Mouse (Mus musculus) cerebellum, postnatal 4 days (tissue): ENCODE results near the gene Gid4.
"Not testable (repeated sequence)": the region's sequence is repeated elsewhere in the genome, so short reads cannot be mapped to it uniquely, and the experiment has no call there.

ENCODE experiments used
- DNase-seq, 2 experiments: peaks; one replicate each; pipeline ENCODE4 v3.0.0; 2022; ENCODE audit warnings: low spot score in 2 of 2, mixed read lengths in 1 of 2

Gene Gid4

DNA sequence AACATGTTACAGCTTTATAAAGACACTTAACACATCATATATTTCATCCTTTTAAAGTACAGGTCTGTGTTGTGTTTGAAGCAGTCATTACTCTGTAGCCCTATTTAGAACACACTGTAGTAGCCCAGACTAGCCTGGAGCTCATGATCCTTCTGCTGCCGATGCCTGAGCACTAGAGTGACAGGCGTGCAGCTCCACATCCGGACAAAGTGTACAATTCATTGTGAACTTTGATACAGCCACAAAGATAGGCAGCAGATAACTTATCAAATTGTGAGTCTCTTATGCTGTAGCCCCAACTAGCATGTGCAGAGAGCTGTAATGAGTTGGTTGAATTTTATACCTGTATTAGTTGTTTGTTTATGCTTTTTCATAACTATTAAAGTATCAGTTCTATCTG, 10.7 kb downstream of the Gid4 start:
- no peak for DNase-seq

DNA sequence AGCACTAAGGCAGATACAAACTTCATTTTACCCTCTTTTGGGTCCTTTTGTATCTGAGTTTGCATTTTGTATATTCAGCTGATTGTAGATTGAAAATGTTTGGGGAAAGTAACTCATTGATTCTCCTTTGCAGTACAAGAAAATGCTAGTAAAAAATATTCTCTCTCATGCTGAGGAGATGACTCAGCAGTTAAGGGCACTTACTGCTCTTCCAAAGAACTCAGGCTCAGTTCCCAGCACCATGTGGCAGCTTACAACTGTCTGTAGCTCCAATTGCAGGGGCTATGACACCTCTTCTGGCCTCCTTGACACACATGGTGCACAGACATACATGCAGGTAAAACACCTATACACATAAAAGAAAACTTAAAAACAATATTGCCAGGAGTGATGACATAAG, 16.6 kb downstream of the Gid4 start:
- DNase-seq, result no peak

DNA sequence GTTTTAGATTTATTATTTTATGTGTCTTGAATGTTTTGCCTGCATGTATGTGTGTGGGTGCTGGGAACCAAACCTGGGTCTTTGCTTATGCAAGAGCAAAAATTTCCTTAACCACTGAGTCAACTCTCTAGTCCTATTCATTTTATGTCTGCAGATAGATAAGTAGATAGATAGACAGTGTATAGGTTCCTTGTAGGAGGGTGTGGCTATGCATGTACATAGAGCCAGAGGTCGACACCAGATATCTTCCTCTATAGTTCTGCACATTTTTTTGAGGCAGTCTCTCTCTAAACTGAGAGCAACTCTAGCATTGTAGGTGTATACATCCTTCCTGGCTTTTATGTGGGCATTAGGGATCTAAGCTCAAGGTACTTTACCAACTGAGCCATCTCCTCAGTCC, 18.2 kb downstream of the Gid4 start:
- DNase-seq, result no peak

DNA sequence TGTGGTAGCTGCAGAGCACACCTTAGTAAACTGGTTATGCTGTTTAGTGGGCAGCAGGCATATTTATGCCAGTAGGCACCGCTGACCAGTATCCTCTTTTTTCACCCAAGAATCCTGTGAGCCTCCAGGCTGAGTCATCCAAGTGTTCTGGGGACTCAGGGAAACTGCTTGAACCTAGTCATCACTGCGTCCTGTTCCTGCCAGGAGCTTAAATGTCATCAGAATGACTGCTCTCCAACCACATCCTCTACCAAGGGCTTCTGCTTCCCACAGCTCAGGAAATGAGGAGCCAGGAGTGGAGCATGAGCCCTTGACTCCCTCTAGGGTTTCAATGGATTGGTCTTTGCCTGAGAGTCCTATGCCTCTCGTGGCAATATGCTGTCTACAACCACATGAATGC, 19.7 kb downstream of the Gid4 start:
- no peak for DNase-seq

DNA sequence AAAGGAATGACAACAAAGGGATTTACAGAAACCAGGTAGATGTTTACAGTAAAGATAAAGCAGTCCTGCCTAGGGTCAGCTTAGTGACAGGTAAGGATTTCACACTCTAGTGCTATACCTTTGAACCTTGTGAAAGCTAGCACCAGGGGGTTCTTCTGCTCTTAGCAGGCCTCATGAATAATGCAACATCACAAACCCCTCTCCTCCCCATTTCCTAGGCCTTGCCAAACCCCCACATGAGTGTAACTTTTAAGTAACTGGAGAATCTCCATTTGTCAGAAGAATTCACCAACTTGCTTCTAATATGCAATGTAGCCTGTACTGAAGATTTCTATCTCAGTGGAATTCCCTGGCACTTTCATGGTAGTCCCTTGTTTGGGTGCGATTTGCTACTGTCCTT, 22.7 kb downstream of the Gid4 start:
- not testable (repeated sequence) for DNase-seq

DNA sequence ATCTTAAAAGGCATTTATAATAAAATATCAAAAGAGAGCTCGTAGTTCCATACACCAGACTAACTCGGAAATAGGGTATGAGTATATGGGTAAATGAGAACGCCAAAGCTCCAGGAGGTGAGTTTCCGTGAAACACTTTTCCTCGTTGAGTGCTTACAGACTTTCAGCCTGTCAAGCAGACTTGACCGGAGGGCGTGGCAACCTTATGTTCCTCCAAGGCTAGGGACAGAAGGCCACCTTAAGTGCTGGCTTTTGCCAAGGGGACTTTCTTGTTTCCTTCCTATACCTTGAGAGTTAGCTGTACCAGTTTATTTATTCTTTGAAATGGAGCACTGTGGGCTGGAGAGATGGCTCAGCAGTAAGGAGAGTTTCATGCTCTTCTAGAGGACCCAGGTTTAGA, 23.2 kb downstream of the Gid4 start:
- DNase-seq, result no peak

DNA sequence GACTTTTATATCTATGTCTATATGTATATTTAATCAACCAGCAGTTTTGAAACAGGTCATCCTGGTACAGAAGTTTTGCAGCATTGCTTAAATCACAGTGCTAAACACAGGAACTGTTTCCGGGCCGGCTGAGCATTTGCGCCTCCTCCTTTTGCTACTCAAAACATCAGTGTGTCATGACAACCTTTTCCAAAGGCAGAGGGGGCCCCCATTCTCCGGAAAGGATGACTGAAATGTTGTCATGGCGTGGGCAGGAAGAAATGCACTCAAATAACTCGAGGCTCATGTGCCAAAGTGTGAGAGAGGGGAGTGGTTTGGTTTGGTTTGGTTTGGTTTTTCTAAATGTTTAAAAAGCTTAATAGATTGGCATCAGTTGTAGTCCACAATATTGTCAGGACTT, 26.0 kb downstream of the Gid4 start:
- DNase-seq, result no peak

DNA sequence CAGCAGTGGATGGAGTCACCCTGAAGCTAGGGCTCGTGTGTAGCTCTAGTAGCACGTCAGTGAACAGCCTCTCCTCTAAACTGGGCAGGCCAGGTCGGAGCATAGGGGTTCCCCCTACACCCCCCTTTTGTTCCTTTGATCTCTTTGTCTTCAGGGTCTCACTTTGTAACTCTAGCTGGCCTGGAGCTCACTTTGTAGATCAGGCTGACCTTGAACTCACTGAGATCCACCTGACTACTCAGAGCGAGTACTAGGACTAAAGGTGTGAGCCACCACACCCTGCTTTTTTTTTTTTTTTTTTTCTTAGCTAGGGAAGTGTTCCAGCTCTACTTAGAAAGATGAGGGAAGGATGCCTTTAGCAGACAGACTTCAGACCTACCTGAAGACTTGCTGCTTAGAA, 27.1 kb downstream of the Gid4 start:
- DNase-seq, result no peak

DNA sequence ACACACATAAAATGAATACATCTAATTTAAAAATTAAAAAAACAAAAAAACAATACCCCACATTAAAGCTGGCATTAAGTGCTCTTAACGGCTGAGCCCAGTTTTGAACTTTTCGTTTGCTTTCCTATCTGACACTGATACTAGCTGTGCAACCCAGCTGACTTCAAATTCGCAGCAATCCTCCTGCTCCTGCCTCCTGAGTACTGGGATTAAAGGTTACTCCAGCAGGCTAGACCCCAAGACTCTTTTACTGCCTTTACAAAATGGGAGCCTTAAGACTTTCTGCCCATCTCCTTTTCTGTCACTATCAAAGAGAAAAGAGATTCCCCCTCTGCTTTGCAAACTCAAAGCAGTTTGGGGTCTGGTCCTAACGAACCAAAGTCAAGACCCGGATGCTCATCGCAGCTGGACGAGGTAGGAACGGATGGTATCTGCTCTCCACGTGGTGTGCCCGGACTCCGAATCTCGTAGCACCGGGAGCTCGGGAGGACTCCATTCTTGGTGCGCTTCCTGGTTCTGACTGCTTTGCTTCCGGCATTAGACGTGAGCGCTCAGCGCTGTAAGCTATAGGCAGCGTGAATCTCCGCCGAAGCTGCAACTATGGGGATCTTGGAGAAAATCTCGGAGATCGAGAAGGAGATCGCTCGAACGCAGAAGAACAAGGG, 37.3 kb downstream of the Gid4 start, which contains the start of gene Drg2:
Gene Drg2, plus strand, starts transcription at position 512 of the 665 bp plus-strand sequence.
- peak; percentile 85 to 94 for DNase-seq

DNA sequence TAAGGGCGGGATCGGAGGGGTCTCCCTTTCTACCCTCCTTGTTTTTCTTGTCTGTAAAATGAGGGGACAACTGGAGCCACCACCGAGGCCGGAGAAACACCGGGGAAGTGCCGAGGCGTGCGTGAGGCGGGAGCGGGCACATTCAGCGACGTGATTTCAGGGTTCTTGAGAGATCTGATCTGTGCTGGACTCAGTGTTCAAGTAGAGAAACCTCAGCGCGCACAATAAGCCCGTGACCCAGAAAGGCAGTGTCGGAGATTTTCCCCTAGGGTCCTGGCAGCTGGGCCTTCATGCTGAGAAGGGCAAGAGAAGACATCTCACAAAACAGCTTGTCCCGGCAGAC, 37.8 kb downstream of the Gid4 start:
- DNase-seq, result no peak

DNA sequence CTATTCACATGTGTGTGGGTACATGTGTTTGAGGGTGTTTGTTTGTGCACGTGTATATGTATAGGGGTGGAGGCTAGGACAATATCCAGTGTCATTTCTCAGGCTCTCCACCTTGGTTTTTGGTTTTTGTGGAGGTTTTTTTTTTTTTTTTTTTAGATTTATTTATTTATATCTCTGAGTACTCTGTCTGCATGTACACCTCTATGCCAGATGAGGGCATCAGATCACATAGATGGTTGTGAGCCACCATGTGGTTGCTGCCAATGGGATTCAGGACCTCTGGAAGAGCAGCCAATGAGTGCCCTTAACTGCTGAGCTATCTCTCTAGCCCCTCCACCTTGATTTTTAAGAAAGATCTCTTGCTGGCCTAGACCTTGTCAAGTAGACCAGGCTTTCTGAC, 41.0 kb downstream of the Gid4 start:
- DNase-seq, result no peak

DNA sequence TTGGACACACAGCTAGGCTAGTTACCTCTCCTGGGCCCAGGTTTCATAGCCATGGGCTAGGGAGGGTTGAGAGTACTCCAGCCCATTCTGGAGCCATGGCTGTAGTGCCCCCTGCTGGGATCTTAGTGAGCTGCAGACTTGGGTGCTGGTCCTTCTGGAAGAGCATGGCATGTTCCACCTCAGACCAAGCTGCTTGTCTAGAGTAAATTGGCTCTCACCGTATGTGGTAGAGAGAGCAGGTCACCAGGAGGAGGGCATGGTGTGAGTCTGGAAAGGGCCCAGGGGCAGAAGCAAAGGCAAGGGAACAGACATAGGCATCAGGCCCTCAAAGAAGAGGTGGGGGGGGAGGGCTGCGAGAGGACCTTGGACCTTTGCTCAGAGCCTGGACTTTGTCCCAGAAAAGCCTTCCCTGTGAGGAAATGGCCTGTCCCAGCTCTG, 49.0 kb downstream of the Gid4 start:
- no peak for DNase-seq

DNA sequence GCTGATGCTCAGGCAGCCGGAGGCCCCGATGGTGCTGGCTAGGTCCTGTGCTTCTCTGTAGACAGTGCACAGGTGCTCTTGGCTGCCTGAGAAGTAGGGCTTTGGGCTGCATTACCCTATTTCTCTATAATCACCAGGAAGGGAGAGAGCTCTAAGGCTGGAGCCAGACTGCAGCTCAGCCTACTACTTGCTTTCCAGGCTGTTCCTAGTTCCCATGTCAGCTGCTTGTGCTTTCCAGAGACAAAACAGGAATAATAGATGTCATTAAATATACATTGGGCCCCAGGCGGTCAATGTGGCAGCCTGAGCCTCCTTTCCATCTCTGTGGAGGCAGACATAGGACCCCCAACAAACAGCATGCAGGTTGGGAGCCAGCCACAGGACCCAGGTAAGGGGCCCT, 52.1 kb downstream of the Gid4 start, which contains the start of gene Myo15:
Gene Myo15, plus strand, starts transcription at position 301 of the 400 bp plus-strand sequence.
- DNase-seq, result no peak

DNA sequence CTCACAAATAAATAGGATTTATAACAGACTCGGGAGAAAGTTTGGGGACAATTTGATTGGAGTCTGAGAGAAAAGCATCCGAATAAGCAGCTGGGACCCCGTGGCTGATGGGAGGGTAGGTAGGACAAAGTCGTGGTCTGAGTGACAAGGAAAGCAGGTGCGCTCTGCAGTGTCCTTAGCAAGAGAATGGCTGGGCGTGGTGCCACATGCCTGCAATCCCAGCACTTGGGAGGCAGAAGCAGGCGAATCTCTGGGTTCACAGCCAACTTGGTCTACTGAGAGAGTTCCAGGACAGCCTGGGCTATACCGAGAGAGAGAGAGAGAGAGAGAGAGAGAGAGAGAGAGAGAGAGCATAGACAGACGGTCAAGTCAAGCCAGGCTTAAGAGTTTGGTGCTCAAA, 53.8 kb downstream of the Gid4 start:
- no peak for DNase-seq

DNA sequence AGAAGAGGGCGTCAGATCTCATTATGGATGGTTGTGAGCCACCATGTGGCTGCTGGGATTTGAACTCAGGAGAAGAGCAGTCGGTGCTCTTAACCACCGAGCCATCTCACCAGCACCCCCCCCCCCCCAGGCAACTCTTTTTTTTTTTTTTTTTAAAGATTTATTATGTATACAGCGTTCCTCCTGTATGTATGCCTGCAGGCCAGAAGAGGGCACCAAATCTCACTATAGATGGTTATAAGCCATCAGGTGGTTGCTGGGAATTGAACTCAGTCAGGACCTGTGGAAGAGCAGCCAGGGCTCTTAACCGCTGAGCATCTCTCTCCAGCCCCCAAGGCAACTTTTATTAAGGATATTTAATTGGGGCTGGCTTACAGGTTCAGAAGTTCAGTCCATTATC, 57.6 kb downstream of the Gid4 start:
- DNase-seq, result no peak

DNA sequence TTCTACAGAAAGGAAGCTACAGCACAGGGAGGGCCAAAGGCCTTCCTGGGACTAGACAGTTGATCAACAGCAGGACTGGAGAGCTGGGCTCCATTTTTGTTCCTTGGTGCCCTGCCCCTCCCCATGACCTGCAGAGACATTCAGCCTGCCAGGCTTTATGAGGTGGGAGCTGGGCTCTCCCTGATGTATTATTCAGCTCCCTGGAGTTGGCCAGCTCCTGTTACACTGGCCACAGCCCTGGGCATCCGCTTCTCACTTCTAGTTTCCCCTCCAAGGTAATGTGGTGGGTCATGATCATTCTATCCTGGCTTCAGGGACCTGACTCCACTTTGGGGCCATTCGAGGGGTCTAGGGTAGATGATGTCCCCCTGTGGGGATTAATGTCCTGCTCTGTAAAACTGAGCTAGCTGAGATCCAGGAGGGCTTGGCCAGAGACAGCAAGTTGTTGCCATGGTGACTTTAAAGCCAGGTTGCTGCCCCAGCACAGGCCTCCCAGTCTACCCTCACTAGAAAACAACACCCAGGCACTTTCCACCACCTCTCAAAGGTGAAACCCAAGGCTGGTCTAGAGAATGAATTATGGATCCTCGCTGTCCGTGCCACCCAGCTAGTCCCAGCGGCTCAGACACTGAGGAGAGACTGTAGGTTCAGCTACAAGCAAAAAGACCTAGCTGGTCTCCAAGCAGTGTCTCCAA, 58.9 kb downstream of the Gid4 start:
- no peak for DNase-seq

DNA sequence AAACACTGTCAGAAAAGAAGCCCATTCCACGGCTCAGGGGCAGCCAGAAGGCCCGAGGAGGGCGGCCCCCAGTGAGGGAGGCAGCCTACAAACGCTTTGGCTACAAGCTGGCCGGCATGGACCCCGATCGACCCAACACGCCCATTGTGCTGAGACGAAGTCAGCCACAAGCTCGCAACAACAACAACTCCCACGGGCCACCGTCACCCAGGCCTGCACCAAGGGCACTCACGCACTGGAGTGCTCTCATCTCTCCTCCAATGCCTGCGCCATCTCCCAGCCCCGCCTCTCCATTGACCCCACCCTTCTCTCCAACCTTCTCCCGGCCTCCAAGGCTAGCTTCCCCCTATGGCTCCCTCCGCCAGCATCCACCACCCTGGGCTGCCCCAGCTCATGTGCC, 61.2 kb downstream of the Gid4 start:
- DNase-seq, result no peak

DNA sequence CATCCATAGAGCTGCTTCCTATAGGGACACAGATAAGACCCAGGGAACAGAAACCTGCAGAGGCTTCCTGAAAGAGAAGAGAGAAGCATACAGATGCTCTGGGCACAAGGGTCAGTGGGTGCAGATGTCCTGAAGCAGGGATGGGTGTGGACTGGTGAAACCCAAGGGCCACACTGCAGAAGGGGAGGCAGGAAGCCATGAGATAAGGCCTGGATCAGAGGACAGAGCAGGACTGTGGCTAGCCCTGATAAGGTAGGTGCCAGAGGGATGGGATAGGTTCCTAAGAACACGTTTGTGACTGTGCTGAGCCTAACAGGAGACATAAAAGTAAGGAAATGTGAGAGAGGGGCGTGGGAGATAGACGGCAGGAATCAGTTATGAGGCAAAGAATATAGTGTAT, 69.3 kb downstream of the Gid4 start:
- DNase-seq, result no peak

DNA sequence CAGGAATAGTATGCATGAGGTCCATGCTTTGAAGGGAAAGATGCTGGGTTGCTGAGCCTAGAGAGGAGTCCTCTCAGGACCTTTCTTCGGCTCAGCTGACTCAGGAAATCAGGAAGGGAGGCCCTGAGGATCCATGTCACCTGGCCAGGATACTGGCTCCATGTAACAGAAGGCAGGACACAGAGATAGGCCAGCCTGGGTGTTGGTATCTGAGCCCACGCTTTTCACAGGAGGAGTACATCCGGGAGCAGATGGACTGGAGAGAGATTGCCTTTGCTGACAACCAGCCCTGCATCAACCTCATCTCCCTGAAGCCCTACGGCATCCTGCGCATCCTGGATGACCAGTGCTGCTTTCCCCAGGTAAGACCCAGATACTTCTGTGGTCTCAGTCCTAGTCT, 75.8 kb downstream of the Gid4 start:
- no peak for DNase-seq

DNA sequence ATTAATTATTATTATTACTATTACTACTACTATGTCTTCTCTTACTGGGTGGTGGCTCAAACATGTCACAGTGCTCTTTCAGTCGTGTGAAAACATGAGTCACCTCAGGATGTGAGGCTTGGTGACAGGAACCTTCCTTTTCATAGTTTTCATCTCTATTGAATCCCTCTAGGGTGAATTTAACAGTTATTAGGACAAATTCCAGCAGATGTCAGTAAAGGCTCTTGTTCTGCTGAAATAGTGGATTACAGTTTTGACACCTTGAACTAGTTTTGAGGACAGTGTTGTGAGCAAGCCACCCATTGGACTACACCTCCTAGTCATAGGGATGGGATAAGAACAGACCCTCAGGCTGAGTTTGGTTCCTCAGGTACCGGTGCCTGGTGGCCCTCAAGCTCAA, 78.7 kb downstream of the Gid4 start:
- DNase-seq, result no peak
